Mouse (Mus musculus) hindlimb bud, embryonic 11.5 days (tissue): ENCODE measurements around the gene Per2.

Experiments
- DNase-seq: peaks from one replicate; pipeline ENCODE4 v3.0.0-alpha.2; 2012; ENCODE audit warnings: low read depth, low spot score; ENCODE audit errors: extremely low spot score

Gene Per2

DNA sequence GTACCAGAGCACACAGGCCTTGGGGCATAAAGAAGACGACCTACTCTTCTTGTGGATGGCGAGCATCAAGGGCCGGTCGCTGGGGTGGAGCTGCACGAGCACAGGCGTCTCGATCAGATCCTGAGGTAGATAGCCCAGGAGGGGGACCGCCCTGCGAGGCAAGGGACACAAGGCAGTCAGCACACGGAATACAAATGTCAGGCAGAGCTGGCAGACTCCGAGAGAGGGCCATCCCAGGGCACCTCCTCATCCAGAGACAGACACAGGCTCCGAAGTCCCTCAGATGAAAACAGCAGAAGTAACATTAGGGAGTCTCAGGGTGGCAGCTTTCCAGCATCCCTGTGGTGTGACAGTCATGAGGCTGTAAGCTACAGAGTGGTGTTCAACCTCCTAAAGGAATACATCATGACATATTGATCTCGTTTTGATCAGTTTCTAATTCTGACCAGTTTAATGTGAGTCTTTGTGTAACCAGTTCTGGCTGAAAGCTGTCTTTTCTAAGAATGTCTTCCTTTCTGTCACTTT lies 23.5 kb downstream of the Per2 start:
- no peak for DNase-seq

DNA sequence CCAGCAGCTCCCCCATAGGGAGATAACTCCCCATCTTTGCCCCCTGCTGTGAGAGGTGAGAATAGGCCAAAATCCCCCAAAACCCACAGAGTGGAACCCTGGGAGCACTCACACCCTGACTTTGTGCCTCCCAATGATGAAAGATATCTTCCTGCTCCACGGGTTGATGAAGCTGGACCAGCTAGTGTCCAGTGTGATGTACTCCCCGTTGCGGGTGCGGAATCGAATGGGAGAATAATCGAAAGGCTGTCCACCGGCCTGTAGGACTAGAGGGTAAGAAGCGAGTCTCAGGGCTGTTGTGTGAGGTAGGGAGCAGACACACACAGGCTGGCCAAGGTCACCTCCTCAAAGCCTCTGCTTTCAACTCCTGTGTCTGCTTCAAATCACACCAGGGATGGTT lies 24.2 kb downstream of the Per2 start:
- no peak for DNase-seq

- no peak for DNase-seq
Measured at GRCm38 (mm10) chr1:91430761-91431160, 28.4 kb downstream of the Per2 start.

- DNase-seq, result no peak
Measured at GRCm38 (mm10) chr1:91429212-91429611, 29.9 kb downstream of the Per2 start.

- peak; percentile 78 for DNase-seq
Measured at GRCm38 (mm10) chr1:91428614-91429013, 30.5 kb downstream of the Per2 start.

- DNase-seq, result no peak
Measured at GRCm38 (mm10) chr1:91426397-91426796, 32.7 kb downstream of the Per2 start.

GRCm38 (mm10) chr1:91420601-91421065 lies 38.5 kb downstream of the Per2 start:
- no peak for DNase-seq

GRCm38 (mm10) chr1:91419862-91420600 lies 39.1 kb downstream of the Per2 start:
- no peak for DNase-seq

GRCm38 (mm10) chr1:91417991-91418390 lies 41.1 kb downstream of the Per2 start:
- DNase-seq, result no peak

DNA sequence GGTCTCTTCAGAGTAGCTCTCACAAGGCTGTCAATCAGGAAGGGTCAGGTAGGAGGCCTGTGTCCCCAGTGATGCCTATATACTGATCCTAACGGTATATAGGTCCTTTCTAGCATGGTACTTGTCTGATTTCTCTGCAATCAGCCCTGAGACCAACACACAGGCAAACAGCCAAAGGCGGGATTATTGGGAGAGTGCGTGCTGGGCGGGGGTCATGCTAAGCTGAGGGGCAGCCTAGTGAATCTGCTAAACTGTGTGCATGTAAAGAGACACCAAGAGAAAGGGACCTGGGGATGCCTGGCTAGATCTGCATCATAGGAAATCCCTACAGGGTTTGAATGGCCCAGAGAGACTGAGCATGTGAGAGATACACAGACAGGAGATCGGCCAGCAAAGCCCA lies 43.8 kb downstream of the Per2 start:
- no peak for DNase-seq

- DNase-seq, result no peak
Measured at GRCm38 (mm10) chr1:91414903-91415302, 44.2 kb downstream of the Per2 start.

DNA sequence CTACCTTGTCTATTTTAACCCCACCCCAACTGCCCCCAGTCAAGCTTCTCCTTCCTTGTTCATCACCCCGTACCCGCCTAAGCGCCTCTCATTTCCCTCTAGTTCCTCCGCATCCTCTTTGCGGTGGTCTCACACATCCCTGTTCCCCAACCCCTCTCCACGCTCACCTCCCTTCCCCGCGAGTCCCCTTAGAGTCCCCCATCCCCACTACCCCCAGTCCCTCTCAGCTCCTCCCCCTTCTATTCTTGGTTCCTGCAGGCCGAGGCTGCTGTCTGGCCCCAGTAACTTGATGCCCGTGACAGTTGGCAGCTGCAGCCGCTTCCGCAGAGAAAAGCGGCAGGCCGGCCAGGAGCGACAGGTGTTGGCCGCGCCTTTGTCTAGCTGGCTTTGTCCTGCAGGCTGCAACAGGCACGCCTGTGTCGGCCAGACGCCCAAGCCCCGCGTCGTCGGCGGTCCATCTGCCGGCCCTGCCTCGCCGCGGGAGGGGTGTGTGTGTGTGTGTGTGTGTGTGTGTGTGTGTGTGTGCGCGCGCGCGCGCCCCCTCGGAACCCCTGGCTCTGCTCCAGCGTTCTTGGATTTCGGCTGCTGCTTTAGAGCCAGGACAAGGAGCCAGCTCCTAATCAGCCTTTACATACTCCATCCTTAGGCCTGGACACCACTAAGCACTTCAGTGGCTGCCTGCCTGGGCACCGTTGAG lies 45.1 kb downstream of the Per2 start, which contains the start of gene Hes6:
Gene Hes6, minus strand, starts transcription at position 141 of the 697 bp plus-strand sequence.
- DNase-seq, result no peak

- DNase-seq, result no peak
Measured at GRCm38 (mm10) chr1:91413536-91413897, 45.6 kb downstream of the Per2 start.

DNA sequence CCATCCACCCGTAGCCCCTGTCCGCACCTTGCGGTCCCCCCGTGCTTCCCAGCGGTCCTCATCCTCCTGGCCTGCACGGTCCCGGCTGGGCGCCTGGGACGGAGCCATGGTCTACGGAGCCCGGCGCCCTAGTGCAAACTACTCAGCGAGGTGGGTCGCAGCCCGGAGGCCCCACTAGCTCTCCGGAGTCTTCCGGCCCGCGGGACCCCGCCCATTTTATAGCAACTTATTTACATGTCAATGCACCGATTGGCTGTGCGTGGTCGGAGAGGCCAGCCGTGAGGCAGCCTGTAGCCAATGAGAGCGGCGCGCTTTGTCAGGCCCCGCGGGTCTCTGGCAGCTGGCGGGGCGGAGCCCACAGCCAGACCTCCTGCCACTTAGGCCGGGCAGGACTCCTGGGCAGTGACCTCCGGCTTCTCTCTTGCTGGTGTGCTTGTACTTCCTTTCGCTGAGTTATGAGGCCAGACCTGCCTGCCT lies 46.1 kb downstream of the Per2 start:
- DNase-seq, result peak; percentile 76

- no peak for DNase-seq
Measured at GRCm38 (mm10) chr1:91412286-91413029, 46.7 kb downstream of the Per2 start.

DNA sequence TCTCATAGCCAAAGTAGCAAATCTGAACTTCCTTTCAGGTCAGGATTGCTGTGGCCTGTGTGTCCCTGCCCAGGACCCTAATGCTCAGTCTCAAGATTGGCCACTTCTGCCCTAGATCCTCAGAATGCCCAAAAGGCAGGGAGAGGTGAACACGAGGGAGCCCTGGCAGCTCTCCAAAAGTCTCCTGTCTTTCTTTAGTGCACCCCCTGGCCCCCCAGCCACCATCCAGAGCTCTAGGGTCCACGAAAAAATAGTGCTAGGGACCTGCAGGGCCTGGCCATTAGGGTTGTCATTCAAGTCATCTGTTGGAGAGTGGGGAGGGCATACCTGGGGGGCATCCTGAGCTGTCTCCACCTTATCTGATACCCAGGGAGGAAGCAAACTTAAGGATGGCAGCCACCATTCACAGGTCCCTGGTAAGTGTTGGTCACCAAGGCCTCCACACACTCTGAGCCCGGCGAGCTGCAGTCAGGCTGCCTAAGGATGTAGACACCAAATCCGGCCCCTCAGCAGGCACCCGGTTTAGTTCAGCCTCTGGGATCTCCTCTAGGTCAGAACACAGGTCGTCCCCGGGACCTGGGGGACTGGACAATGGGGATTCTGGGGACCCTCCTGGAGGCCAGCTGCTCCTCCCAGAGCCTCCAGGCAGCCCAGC lies 47.4 kb downstream of the Per2 start:
- no peak for DNase-seq

DNA sequence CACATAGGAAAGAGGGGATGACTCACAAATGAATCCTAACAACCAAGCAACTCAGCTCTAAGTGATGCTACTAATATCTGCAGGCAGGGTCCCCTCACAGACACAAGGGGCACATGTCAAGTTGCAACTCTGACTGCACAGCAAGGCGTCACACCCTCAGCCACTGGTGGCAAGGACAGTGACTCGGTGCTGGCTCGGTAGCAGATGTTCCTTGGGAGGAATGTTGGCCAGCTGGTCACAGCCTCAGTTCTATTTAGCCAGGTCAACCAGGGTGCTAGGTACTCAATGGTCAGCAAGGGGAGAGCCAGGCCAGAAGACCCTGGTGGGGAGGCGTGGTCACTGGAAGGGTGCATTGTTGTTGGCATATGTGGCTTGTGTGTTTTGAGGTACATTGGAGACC lies 51.3 kb downstream of the Per2 start:
- no peak for DNase-seq

DNA sequence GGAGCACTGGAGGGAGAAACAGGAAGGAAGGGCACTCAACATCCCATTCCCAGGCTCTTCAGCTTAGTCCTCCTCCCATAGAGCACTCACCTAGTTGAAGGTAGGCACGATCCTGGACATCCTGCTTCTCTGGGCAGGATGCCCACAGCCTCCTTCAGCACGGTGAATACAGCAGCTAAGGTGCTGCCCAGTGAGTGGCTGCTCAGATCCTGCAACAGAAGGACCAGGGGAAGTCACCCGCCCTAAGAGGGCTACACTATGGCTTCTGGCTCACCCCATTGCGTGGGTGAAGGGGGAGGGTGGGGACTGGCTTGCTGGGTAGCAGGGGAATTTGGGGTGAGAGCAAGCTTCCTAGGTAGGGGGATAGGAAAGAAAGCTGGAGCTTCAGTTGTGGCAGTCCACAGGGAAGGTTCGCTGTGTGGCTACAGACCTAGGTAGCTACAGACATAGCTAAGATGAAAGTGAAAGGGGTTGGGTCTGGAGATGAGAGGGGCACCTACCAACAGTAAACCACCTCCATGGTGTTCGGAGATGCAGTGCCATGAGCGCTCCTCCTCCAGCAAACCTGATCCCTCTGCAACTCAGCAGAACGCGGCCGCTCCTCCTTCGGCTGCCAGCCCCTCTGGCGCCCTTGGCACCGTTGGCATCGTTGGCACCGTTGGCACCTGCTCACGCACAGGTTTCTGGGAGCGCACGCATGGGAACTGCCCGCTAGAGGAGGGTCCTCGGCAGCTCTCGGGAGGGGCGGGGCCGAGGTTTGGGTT lies 53.5 kb downstream of the Per2 start:
- no peak for DNase-seq

GRCm38 (mm10) chr1:91404976-91405375 lies 54.1 kb downstream of the Per2 start:
- no peak for DNase-seq
